Mouse (Mus musculus) left cerebral cortex, adult 9 months (tissue): ENCODE data around the gene Iqsec1.

Experiments used
- DNase-seq, 2 experiments: peaks; one replicate each; pipeline ENCODE4 v3.0.0; 2022; ENCODE audit warnings: low spot score in 2 of 2

The Iqsec1 gene

DNA sequence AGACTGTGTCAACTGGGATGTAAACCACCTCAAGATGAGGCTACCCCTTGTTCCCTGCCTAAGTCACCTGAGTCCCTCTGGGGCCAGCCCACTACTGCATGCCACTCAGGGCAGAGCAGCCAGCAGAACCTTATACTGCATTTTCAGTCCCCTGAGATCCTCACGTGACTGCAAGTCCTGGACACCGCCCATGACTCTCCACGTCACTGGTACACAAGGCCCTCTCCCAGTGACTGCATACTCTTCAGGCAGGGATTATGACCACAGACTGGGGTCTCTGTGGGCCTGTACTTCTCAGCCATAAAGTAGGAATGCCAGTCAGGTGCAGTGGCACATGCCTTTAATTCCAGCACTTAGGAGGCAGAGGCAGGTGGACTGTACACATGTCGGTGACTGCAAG lies 281.3 kb downstream of the Iqsec1 start:
- no peak for DNase-seq

DNA sequence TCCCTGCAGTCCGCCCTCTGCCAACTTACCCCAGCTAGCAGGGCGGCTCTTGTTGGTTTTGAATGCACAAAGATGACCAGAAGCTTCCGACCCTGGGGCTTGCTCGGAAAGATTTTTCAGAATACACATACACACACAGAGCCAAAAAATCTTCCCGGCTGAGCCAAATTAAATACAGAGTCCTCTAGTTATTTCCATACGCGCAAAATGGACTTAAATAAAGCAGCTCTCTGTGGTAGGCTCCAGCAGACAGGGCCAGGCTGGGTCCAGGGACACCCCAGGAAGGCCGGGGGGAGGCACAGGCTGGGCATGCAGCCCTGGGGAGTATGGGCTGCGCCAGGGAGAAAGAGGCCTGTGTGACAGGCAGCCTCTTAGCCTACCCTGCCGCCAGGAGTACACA lies 282.0 kb downstream of the Iqsec1 start:
- DNase-seq, result peak in 1 of 2 experiments; percentile 52

DNA sequence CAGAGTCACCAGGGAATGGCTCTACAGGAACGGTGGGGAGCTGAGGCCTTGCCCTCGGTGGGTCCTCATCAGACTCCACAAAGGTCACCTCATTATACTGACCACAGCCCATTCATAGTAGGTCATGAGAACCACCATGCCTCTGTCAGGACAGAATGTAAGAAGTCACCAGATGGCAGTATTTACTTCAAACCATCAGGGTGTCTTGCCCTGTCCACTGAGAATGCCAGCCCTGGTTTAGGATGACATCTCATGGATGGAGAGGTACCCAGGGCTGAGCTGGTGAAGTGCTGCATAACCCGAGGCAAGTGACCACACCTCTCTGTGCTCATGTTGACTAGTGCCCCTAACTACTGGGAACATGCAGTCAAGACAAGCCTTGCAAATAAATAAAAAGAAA lies 282.7 kb downstream of the Iqsec1 start:
- no peak for DNase-seq

DNA sequence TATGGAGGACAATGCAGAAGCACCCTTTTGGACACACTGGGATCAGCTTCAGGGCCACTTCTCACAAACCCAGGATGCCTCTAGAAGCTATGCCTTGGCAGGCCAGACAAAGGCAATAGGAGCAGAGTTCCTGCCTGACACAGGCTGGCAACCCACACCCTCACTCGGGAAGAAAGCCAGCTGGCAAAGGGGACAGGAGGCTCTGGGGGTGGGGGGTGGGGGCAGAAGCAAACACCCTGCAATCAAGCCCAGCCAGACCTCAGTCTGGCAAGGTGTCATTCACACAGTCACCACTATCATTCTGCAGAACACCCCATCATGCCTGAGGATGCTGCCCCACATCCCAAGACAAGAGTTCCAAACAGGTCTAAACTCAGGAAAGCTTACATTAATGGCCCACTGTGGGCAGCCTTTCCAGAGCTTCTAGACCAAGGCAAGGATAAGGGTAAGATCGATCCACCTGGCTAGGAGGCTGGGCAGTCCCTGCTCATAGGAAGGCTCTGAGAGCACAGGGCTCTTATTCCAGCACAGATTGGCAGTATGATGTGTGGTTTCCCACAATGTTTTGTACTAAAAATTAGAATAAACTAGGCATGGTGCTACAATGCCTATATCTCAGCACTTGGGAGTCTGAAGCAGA lies 283.7 kb downstream of the Iqsec1 start:
- DNase-seq, result no peak

DNA sequence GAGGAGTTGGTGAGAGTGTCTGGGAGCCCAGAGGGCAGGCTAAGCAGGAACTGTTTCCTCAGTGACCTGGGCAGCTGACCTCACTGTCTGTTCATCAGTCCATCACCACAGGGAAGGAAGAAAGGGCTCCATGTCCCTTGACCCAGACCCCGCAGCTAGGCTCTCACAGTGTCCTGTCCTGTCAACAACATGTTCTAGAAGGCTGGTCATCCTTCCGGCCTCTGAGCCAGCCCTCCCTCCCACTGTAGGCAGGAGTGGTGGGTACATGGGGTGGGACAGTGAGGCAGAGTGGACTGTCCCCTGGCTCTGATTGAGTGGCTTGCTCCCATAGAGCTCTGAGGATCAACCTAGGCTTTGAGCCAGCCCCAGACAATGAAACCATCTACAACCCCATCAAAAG lies 284.7 kb downstream of the Iqsec1 start:
- no peak for DNase-seq

DNA sequence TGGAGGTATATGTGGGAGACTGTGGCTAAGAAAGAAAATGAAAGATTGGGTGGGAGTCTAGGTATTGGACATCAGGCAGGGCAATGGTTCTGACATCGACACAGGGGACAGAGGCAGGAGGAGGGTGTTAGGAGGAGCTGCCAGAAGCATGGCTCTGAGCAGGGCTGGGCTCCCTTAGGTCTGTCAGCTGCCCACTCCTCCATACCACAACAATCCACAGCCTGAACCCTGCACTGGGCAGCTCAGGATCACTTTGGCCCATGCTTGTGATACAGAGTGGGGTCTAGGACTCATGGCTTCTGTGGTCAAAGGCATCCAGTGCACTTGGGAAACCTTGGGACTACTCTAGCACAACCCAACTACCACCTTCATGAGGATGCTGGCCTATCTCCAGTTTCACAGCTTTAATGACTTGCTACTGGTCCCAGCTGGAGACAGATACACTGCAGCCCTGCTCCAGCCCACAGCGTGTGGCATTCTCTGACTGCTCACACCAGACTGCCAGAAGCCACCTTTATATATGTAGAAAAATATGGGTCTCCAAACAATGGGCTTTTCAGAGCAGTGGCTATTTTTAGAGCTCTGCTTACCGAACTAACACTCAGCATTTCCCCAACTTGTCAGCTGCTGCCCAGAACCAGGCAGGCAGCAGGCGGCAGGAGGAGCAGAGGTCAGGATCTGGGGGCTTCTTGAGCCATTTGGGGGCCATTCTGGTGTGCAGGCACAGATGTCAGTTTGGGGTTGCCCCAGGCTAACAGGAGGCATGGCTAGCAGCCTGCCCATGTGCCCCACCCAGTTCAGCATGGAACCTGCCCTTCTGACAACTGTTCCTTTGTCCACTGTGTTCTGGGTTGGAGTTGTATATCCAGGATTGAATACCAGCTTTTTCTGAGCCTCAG lies 285.4 kb downstream of the Iqsec1 start:
- no peak for DNase-seq

DNA sequence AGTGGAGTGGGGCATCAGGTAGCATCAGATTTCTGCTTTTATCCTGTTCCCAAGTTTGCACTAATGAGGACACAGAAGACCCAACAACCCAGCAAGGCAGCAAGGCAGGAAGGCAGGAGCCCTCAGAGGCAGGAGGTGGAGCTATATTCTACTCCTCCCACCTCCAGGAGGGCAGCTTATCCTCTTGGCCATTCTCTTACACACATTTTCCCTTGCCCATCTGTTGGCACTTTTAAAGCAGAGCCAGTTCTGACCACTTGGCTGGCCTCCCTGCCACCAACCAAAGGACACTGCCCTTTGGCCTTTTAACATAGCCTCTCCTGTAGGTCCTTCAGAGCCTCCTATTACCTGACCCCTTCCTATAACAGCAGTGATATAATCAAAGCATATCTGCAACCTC lies 286.3 kb downstream of the Iqsec1 start:
- DNase-seq, result no peak

DNA sequence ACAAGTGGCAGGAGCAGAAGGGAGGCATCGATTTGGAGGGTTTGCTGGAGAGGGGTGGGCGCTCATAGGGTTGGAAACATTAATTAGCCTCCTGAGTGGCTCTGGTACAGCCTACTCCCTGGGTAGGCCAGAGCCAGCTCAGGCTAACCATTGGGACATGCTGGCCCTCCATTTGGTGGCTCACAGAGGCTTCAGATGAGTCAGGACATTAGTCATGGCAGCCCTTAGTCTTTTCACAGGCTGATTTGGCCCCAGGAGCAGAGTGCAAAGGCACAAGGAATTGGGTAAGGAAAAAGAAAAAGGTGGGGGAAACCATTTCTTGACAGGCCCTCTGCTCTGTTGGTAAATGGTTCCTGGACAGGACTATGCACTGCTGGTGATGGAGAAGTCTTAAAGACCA lies 287.1 kb downstream of the Iqsec1 start:
- DNase-seq, result no peak

DNA sequence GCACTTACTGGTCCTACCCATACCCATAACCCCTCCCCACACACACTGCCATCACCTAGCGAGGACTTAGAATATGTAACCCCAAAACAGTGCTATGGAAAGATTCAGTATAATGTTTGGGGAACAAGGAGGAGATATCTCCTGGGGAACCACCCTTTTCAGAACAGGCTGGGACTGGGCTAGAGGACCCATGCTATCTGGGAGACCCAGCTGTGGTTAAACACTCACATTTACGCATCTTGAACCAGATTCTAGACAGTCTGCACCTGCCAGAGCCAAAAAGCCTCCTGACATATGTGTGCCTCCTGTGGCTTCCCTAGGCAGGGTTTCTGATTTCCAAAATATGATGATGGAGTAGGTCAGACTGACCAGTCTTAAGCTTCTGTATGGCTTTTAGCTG lies 287.7 kb downstream of the Iqsec1 start:
- DNase-seq, result no peak

DNA sequence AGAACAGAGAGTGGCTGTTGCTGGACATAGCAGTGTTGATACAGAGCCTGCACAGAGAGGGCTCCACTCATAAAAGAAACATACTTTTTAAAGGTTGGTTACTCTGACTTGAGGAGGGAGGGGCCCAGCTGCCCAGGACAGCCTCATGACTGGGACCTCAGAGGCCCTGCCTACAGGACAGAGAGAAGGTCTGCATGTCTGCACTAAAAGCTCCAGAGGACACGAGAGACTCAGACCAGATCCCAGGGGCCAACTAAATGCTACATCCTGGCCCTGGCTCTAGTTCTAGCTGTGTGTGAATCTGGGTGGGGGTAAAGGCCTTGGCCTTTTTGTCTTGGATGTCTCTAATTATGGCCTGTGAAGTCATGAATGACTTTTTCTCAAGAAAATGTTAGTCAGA lies 288.4 kb downstream of the Iqsec1 start:
- DNase-seq, result no peak

DNA sequence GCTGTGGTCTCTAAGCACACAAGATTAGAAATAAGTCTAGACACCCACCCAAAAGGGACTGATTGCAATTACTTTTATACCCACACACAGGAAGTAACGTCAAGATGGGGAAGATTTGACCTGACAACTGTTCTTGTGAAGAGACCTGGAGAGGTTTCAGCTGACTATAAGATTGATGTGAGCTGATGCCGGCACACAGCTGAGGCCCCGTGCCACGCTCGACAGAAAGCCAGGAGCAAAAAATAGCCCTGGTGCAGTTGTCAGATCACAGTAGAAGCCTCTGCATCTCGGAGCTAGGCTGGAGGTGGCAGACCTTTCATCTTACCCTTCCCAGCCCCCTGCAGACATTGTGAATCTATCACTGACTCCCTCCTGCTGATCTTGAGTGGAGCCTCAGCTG lies 289.6 kb downstream of the Iqsec1 start:
- no peak for DNase-seq

DNA sequence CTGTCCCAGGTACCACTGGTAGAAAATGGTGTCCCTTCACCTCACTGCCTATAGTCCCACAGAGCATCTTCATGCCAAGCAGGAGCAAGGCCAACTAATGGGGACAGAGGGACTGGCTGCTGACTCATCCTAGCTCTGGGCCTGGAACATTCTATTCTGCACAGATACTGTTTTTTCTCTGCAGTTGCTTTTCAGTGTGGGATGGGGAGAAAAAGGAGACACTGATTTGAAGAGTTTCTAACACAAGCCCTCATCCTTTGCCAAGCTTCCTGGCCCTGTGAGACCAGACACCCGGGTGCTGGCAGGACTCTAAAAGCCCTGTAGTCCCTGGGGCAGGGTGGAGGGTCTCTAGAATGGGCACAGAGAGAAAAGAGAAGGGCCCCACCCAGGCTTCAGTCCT lies 292.7 kb downstream of the Iqsec1 start:
- no peak for DNase-seq

DNA sequence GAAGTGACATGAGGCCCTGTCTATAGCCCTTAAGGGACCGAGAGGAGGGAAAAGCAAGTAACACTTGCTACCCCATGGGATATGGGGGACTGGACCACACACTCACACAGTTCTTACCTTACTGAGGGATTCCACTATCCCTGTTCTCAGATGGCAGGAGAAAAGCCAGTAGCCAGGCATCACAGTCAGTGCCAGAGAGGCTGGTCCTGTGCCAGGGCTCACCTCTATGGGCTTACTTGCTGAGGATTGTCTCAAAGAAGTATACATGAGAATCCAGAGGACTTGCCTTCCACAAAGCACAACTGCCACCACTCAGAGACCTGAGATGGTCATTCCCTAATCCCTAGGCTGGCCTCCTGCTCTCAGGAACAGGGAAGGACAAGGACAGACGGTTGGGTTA lies 296.1 kb downstream of the Iqsec1 start:
- no peak for DNase-seq

DNA sequence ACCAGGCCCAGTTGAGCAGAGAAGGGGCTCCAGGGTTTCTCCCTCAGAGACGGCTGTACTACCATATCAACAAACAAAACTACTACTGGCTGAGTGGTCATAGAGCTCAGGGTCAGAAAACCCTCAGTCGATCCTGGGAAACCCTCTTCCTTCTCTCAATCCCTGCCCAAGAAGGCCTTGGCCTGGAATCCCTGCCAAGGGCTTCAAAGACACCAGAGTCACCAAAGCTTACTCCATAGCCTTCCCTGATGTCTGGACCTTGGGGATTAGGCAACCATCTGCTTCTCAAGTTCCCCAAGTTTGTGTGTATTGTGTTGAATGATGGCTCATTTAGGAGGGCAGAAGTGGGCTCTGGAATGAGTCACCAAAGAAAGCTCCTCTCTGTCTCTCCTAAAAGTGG lies 296.6 kb downstream of the Iqsec1 start:
- no peak for DNase-seq

DNA sequence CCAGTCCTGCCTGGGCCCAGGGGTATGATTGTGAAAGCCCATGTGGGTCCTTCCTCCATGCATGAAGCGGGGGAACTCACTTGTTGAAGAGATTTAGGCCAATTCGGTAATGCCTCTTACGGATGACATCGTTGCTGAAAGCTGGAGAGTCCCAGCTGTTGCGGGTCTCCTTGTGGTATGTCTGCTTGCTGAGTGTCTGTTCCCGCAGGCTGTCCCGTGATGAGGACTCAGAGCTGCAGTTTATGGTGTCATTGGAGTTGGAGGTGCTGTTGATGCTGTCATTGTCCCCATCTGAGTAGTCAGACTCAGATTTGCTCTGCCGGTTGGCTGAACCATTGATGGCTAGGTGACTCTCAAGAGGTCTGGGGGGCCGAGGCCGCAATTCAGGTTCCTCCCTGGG lies 299.0 kb downstream of the Iqsec1 start:
- DNase-seq, result no peak

DNA sequence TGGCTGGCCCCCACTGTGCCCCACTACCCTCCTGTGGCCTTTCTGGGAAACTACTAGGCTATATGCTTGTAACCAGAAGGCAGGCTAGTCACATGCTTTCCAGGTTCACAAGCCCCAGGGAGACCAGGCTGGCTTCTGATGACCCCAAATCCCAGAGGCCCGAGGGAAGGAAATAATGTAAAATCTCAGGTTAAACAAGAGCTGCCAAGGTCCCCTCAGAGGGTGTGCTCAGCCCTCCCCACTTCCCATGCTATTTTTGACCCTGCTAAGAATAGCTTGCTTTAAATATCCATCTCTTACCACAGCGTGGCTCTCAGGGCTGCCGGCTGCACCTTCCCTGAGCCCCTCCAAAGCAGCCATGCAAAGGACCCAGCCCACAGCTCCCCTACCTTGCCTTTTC lies 299.7 kb downstream of the Iqsec1 start:
- DNase-seq, result no peak

DNA sequence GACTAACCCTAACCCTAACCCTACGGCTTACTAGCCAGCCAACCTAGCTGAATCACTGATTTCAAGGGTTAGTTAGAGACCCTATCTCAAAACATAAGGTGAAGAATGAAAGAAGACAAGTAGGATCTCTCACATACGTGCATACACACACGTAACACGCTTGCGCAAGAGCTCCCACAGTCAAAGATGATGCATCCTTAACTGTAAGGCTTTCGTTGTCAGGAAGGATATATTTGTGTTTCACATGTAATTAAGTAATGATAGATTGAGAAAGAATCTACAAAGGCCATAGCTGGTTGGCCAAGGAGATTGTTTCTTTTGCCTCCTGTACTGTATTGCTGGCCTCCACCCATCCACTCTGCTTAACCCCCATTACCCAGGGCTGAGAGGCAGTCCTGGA lies 300.5 kb downstream of the Iqsec1 start:
- DNase-seq, result no peak

DNA sequence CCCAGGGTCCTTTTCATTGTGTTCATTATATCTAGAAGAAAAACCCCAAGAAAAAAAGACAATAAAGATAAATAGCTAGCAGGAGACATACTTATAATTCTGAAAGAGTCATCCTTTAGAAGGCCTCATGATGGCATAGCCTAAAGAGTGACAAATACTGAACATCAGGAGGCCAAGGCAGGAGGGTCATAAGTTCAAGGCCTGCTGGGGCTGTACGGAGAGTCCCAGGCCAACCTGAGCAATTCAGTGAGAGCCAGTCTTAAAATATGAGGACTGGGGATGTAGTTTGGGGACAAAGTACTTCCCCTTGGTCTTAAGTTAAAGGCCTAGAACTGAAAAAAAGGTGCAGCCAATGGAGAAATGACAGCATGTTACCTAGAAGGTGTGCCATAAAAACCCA lies 301.7 kb downstream of the Iqsec1 start:
- DNase-seq, result no peak

DNA sequence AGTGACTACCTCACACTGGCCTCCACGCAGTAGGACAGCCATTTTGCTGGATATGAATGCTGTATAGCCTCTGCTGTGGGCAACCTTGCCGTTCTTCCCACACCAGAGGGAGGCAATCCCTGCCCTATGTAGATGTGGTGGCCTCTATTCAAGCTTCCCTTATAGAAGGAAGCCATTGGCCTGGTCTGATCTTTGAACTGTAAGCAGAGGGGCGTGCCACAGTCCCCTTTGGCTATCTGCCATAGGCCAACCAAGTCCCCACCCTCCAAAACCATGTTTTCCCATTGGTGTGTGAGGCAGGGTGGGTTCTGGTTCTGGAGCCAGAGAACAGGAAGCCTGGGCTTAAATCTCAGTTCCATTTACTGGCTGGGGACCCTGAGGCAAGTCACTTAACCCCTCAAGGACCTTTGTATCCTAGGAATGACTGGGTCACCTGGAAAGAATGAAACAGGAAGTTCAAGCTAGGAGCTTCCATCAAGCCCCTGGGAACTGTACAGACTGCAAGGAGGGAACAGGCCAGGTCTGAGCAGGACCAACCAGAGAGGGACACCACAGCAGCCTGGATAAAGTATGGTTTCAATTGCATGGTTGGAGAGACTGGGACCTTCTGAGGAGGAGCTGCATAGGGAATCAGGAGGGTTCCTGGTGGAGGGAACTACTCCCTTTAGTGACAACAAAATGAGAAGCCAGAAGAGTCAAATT lies 304.5 kb downstream of the Iqsec1 start:
- DNase-seq, result no peak

DNA sequence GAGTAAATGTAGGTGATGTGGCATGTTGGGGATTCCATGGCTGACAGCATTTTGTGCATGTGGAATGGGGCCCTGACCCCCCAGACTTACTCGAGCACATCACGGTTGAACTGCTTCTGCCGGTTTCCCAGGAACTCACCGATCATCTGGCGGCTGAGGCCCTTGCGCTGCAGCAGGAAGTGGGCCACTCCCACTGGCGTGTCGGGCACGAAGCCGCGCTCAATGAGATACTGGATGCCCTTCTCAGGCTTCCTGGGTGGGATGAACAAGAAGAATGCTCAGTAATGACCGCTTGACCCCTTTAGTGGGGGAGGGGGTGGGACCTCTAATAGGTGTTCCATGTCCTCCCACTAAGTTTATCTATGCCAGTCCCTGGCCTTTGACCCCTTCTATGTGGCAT lies 308.1 kb downstream of the Iqsec1 start:
- no peak for DNase-seq

DNA sequence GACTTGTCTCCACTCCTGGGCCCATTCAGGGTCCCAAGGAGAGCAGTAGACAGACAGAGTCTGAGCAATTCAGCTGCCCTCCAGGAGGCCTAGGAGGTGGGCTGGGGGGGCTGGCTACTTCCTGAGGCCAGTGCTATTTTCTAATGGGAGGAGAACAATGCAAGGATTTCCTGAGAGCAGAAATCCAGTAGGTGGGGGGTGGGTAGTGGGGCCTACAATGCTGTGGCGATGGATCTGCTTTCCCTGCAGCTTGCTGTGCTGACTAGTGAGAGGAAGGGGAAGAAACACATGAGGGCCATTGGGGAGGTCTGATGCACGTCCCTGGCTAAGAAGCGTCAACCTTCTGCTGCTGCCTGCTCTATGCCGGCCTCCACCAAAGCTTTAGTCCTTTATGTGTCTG lies 309.7 kb downstream of the Iqsec1 start:
- DNase-seq, result no peak

DNA sequence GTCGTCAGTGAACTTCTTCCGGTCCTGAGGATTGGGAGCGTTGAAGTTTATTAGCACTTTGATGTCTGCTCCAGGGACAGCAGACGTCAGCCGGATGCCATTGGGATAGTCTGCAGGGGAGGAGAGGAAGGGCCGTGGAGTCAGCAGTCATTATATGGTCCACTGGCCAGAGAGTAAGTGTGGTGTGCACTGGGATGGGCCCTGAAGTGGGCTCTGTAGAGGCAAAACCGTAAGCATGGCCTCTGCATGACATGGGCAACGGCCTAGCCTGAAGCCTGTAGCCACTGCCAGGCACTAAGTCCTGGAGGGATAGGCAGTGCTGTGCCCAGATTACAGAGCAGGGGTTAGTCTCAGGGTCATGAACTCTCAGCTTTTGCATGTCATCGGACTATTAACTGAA lies 319.8 kb downstream of the Iqsec1 start:
- no peak for DNase-seq

DNA sequence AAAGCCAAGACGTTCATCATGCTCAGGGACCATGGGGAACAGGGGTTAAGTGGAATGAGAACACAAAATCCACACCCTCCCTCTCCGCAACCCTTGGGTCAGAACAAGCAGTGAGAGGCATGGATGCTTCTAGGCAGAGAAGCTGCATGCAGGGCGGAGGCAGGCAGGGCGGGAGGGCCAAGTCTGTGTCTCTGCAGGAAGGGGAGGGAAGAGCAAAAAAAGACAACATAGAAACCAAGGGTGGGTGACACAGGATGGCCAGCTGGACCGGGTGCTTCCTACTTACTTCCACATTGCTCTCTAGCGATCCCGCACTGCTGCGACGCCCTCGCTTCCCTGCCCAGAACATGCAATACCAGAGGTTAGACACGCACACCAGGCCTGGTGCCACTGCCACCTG lies 324.7 kb downstream of the Iqsec1 start:
- DNase-seq, result no peak
